Mouse (Mus musculus) embryo, embryonic 10 days (tissue): Measurements from ENCODE around the gene Olfr681.
A peak's percentile ranks its signal among the peaks of the same experiment; 100 is the strongest.
"Not testable (repeated sequence)": the region's sequence is repeated elsewhere in the genome, so short reads cannot be mapped to it uniquely, and the experiment has no call there.

Experiments used
- DNase-seq: peaks from one replicate; pipeline ENCODE4 v3.0.0-alpha.2; 2015; ENCODE audit warnings: low spot score

The Olfr681 gene

GRCm38 (mm10) chr7:105116536-105116935 is at the start of gene Olfr681:
Olfr681 (plus strand) TSS chr7:105116836.
- no peak for DNase-seq

GRCm38 (mm10) chr7:105080905-105081304 is 35.7 kb upstream of the Olfr681 start, which contains the start of gene Olfr679:
Olfr679 (plus strand) TSS chr7:105081205.
- no peak for DNase-seq

- not testable (repeated sequence) for DNase-seq
Observed at GRCm38 (mm10) chr7:105092717-105093116, 23.9 kb upstream of the Olfr681 start, which contains the start of gene Olfr680-ps1. Olfr680-ps1 (minus strand) TSS chr7:105092817.

- DNase-seq, result no peak
Observed at GRCm38 (mm10) chr7:105141275-105141674, 24.6 kb downstream of the Olfr681 start.

DNA sequence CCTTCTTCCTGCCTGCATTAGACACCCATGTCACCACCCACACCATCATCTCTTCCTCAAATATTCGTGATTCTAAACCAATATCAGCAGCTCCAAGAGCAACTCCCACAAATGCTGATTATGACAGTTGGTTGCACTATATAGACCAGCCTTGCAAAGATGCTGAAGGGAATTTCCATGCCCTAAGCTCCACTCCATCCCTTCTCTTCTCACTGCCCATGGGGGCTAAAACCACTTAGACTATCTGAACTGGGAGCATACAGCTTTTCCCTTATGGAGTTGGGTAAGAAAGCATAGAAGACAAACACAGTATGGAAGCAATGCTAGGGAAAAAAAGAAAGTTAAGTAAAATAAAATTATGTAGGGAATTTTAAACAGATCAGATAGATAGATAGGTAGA is 30.3 kb downstream of the Olfr681 start, which contains the start of gene Olfr683:
Olfr683 (minus strand) TSS at position 101 of the 400 bp plus-strand sequence.
- DNase-seq, result no peak

DNA sequence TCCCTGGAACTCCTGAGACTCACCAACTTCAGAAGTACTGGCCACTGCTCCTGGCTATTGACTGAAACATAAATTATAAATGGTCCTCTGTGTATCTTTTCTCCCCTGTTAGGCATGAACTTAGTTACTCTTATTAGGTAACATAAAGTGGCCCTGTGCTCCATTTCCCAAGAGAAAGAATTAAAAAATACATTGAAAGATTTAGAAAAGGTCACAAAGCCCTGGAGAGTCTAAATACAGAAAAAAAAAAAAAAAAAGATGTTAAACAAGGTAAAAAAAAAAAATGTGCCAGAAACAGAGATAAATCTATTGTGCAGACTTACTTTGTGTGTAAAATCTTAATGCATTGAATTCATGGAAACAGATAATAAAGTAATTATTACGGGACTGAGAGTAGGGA is 46.9 kb downstream of the Olfr681 start, which contains the start of gene Olfr684:
Olfr684 (minus strand) TSS at position 101 of the 400 bp plus-strand sequence.
- DNase-seq, result no peak

DNA sequence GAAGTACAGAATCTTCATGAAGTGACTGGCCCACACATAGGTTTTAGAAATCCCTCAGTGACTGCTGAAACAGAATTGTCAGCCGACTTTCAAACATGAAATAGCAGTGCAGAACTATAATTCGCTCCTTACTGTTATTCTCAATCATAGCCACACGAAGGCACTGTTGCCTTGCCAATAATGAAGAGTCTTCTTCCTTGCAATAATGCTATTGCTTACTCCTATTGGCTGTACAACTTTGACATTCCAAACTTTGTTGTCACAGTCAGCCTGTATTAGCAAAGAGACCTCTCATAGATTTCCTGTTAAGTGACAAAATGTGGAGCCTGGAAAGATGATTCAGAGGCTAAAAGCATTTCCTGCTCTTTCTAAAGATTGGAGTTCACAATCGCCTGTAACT is 54.1 kb downstream of the Olfr681 start:
- DNase-seq, result peak; percentile 31
